Mouse (Mus musculus) splenic B cell, adult 2 months (primary cell): ENCODE measurements around the gene Rhoj.
"Not testable (repeated sequence)": the region's sequence is repeated elsewhere in the genome, so short reads cannot be mapped to it uniquely, and the experiment has no call there.

Experiments
- DNase-seq: peaks from one replicate; pipeline ENCODE4 v3.0.0-alpha.2; 2011; ENCODE audit warnings: low read depth, low spot score
- H3K27me3 ChIP-seq: 2 replicates; pipeline ENCODE4 v1.6.1; 2012; ENCODE audit warnings: mild to moderate bottlenecking, low read length, moderate library complexity, mixed read lengths; ENCODE audit not compliant: control insufficient read depth, poor library complexity, insufficient read depth, severe bottlenecking
- H3K36me3 ChIP-seq: 2 replicates; pipeline ENCODE4 v1.6.1; 2012; ENCODE audit warnings: mild to moderate bottlenecking, low read length, moderate library complexity, mixed read lengths; ENCODE audit not compliant: control insufficient read depth, poor library complexity, insufficient read depth, severe bottlenecking

Gene Rhoj

GRCm38 (mm10) chr12:75315851-75316250, 7.7 kb downstream of the Rhoj start:
- no peaks in the 10 kb centered on the region for H3K27me3 ChIP-seq
- H3K36me3 ChIP-seq, result no peaks in the 10 kb centered on the region
- no peak for DNase-seq

- H3K36me3 ChIP-seq, result no peaks in the 10 kb centered on the region
- no peaks in the 10 kb centered on the region for H3K27me3 ChIP-seq
- no peak for DNase-seq
Measured at GRCm38 (mm10) chr12:75320441-75320925, 12.4 kb downstream of the Rhoj start.

GRCm38 (mm10) chr12:75321189-75321588, 13.1 kb downstream of the Rhoj start:
- no peak for DNase-seq
- Histone ChIP-seq H3K27me3 (no peaks in the 10 kb centered on the region), H3K36me3 (no peaks in the 10 kb centered on the region)

DNA sequence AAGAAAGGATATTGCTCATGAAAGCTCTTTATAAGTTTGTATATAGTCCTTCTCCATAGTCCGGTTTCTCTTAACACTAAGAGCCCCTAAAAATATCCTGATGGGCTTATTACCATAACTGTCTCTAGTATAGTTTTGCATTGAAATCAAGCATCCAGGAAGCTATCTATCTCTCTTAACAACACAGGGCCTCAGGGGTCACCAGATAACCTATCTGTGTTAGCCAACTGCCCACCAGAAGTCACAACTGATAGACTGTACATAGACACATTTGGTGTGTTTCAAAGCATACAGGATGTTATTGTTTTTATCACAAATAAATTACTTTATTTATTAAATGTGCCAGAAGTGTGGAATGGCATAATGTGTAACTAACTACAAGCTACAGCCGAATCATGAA, 21.1 kb downstream of the Rhoj start:
- no peaks in the 10 kb centered on the region for H3K27me3 ChIP-seq
- no peak for DNase-seq

GRCm38 (mm10) chr12:75339894-75340293, 31.8 kb downstream of the Rhoj start:
- H3K27me3 ChIP-seq, result no peaks in the 10 kb centered on the region
- DNase-seq, result no peak
- H3K36me3 ChIP-seq, result no peaks in the 10 kb centered on the region

More for the DNA sequence above, 21.1 kb downstream of the Rhoj start:
- no peaks in the 10 kb centered on the region for H3K36me3 ChIP-seq

GRCm38 (mm10) chr12:75340331-75340730, 32.2 kb downstream of the Rhoj start:
- DNase-seq, result no peak
- Histone ChIP-seq H3K36me3 (no peaks in the 10 kb centered on the region), H3K27me3 (no peaks in the 10 kb centered on the region)

DNA sequence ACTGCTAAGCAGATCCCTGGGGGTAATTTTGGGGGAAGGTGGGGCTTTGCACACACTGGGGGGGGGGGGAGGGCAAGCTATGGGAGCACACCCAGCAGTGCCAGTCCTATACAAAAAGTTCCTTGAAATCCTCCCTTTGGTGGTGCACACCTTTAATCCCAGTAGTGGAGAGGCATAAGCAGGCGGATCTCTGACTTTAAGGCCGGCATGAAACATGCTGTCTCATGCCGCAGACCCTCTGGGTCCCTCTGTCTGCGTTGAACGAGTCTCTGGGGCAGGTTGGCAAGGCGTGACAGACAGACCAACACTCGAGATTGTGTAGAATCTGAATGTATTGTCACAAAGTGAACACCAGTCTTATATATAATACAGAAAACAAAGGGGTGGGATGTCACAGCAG, 40.4 kb downstream of the Rhoj start:
- no peaks in the 10 kb centered on the region for H3K27me3 ChIP-seq
- no peaks in the 10 kb centered on the region for H3K36me3 ChIP-seq
- DNase-seq, result no peak

DNA sequence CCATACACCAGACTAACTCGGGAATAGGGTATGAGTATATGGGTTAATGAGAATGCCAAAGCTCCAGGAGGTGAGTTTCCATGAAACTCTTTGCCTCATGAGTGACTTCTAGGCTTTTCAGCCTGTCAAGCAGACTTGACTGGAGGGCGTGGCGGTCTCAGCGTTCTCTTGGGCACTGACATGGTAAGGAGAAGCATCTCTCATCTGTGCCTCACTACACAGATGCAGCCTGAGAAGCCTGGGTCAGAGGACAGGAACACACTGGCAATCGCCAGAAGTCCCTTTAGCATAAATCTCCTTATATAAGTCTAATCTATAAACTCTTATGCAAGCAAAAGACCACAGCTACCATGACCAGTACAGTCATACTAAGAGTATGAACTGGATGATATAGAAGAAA, 41.4 kb downstream of the Rhoj start:
- H3K27me3 ChIP-seq, H3K36me3 ChIP-seq, DNase-seq: not testable (repeated sequence)

- DNase-seq, result no peak
- Histone ChIP-seq H3K36me3 (no peaks in the 10 kb centered on the region), H3K27me3 (no peaks in the 10 kb centered on the region)
Measured at GRCm38 (mm10) chr12:75350750-75351149, 42.6 kb downstream of the Rhoj start.

- no peaks in the 10 kb centered on the region for H3K27me3 ChIP-seq
- no peak for DNase-seq
- no peaks in the 10 kb centered on the region for H3K36me3 ChIP-seq
Measured at GRCm38 (mm10) chr12:75351846-75352245, 43.7 kb downstream of the Rhoj start.

GRCm38 (mm10) chr12:75352410-75352809, 44.3 kb downstream of the Rhoj start:
- no peak for DNase-seq
- Histone ChIP-seq H3K27me3 (no peaks in the 10 kb centered on the region), H3K36me3 (no peaks in the 10 kb centered on the region)

DNA sequence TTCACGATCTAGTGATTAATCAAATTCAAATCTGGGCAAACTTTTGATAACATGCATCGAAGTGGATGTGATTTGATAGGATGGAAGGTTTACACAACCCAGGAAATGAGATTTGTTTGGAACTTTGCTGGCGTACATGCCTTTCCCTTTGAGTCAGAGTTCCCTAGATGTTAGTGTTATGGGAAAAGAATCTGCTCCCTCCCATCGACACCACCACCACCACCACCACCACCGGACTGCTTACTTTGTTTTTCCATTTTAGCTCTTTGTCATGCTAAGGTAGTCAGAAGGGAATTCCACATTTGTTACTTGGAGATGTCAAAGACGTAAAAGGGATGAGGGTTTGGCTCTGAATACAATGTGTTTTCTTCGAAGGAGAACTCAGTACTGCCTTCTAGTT, 46.2 kb downstream of the Rhoj start:
- Histone ChIP-seq H3K27me3 (no peaks in the 10 kb centered on the region), H3K36me3 (no peaks in the 10 kb centered on the region)
- no peak for DNase-seq

- no peak for DNase-seq
- no peaks in the 10 kb centered on the region for H3K36me3 ChIP-seq
- no peaks in the 10 kb centered on the region for H3K27me3 ChIP-seq
Measured at GRCm38 (mm10) chr12:75357781-75358180, 49.7 kb downstream of the Rhoj start.

GRCm38 (mm10) chr12:75358714-75359113, 50.6 kb downstream of the Rhoj start:
- Histone ChIP-seq H3K36me3 (no peaks in the 10 kb centered on the region), H3K27me3 (no peaks in the 10 kb centered on the region)
- DNase-seq, result no peak

DNA sequence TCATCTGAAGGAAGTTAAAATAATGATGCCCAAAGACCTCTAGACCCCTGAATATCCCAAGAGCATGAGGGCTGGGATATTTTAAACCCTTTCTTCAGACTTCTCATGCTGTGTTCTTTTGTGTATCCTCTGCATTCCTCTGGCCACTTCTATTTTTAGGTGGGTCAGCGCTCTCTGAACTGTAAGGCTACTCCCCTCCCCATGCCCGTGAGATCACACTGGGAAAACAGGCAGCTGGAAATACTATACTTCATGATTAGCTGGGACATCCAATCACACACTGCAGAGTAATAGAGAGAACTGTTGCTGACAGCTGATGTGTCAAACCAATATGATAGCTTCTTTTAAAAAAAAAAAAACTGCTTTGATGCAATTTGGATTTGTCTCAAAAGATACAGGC, 51.4 kb downstream of the Rhoj start:
- H3K27me3 ChIP-seq, result no peaks in the 10 kb centered on the region
- DNase-seq, result no peak
- H3K36me3 ChIP-seq, result no peaks in the 10 kb centered on the region

GRCm38 (mm10) chr12:75359921-75360482, 51.9 kb downstream of the Rhoj start:
- Histone ChIP-seq H3K27me3 (no peaks in the 10 kb centered on the region), H3K36me3 (no peaks in the 10 kb centered on the region)

More at GRCm38 (mm10) chr12:75359921-75360482, 51.9 kb downstream of the Rhoj start:
- no peak for DNase-seq
